Mouse (Mus musculus): ENCODE results near the gene Eml4.

The Eml4 gene

GRCm38 (mm10) chr17:83340895-83341524, 9.7 kb upstream of the Eml4 start:
- no peak for DNase-seq (ENCODE audit: extremely low read depth, low read depth)

GRCm38 (mm10) chr17:83344226-83344625, 6.5 kb upstream of the Eml4 start:
- no peak for DNase-seq (ENCODE audit: extremely low read depth, low read depth)

DNA sequence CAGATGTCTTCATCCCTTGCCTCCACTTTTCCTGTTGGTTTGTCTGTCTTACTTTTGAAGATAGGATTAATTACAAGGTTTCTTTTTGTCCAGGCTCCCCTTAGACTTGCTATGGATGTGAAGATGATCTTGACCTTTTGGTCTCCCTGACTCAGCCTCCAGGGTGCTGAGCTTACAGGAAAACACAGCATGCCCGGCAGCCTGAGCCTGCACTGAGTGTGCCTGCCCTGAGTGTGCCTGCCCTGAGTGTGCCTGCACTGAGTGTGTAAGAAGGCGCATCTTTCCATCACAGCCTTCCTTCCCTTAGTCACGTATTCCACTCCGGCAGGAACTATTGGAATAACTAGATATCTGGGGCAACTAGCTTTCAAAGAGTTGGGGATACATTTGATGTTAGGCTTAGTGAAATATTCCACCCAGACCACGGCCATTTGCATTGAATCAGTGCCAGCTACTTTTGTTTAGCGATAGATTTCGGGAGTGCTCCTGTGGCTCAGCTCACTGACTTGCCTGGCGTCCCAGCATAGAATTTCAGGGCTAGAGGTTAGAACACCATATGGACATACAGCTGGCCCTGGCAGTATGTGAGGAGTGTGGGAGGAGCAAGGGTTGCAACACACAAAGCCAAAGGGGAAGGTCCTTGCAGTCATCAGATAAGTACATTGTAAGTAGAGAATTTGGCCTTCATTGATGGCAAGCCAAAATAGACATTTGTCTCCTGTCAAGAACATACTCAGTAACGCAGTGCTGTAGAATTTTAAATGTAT, 2.5 kb upstream of the Eml4 start:
- no peak for DNase-seq (ENCODE audit: extremely low read depth, low read depth)

GRCm38 (mm10) chr17:83351119-83351531, 394 bp downstream of the Eml4 start:
- DNase-seq (ENCODE audit: extremely low read depth, low read depth), result no peak

DNA sequence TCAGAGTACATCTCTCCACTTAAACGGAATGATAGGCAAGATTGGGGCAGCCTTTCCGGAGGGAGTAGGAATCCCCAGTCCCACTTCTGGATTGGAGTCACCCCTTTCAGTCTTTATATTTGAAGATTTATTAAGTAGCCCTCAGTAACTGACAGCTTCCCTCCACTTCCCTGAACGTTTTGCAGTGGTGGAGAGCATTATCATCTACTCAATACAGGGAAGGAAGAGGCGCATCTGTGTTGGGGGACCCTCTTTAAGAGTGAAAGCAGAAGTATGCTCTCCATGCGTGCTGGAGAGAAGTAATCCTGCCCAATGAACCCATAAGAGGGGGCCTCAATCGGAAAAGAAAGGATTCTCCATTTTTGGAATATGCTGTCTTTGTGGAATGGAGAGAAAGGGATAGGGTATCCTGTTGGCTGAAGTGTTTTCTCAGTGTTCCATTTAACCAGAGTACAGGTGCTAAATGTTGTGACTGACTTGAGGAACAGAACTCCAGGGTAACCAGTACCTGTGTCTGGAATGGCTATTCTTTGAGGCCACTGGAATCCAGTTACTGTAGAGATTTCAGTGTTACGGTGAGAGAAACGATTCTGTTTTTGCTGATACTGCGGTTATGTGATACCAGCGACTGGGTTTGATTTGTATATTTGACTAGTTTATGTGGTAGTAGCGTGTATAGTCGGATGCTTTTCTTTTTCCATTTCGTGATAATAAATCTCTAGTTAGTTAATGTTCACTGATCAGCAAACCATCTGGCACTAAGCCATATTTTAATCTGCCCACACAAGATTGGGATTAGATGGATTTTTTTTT, 1.1 kb downstream of the Eml4 start:
- DNase-seq (ENCODE audit: extremely low read depth, low read depth), result peak; percentile 79

DNA sequence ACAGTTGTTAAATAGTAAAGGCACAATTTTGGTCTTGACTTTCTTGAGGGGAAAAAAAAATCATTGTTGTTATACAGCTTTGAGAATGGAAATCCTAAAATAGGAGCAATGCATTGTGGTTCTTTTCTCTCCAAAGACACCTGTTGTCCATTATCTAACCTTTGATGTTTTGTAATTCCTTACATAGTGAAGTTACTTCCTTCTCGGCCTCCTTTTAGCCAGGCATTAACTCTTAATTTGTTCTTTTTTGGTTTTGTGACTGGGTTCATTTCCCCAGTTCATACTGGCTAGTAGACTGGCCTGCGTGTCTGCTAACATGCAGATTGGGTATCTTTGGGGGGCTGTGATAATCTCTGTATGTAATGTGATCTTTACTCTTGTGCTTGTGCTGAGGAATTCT, 1.7 kb downstream of the Eml4 start:
- DNase-seq (ENCODE audit: extremely low read depth, low read depth), result no peak

DNA sequence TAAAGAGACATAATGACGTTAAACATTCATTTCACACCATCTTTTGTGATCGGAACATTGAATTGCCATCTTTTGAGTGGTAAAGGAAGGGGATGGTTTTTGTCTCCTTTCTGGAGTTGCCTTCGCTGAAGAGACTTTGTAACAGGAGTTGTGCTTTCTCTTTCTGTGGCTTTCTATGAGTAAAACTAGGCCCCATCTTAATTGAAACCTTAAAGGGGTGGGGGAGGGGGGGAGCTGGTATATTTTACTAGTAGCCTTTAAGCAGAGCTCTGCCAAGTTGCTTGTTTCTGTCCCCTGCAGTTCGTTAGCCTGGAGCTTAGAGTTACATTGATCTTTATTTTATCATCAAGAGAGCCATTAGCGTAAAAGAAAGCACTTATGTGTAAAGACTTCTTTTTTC, 2.3 kb downstream of the Eml4 start:
- peak; percentile 29 for DNase-seq (ENCODE audit: extremely low read depth, low read depth)

DNA sequence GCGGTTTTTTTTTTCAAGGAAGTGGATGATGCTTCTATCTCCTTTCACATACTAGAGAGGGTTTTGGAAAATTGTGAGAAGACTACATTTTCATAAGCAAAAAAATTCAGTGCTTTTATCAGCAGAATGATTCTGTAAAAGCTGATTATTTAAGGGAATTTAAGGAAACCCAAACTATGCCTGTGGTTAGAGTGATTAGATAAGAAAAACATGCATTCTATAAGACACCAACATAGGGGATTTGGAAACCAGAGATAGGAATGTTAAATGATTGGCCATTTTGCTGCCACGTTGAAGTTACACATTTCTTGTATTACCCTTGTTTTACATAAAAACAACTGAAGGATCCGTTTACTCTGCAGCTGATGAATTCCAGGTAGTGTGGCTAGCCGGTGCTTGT, 2.7 kb downstream of the Eml4 start:
- peak; percentile 56 for DNase-seq (ENCODE audit: extremely low read depth, low read depth)

DNA sequence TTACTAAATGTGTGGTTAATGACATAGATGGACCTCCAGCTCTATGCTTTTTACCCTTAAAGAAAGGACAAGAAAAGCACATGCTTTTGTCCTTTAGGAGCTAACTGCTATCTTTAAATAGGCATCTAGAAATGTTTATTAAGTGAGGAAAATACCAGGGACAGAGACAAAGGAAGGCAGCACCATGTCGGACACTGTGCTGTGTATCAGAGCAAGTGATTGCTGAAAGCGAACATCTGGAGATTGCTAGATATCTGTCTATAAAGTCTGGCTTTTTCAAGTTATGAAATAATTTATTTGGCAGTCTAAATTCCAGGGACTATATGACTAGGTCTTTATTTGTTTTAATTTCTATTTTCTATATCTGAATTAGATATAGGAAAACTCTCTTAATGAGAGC, 4.8 kb downstream of the Eml4 start:
- DNase-seq (ENCODE audit: extremely low read depth, low read depth), result no peak

DNA sequence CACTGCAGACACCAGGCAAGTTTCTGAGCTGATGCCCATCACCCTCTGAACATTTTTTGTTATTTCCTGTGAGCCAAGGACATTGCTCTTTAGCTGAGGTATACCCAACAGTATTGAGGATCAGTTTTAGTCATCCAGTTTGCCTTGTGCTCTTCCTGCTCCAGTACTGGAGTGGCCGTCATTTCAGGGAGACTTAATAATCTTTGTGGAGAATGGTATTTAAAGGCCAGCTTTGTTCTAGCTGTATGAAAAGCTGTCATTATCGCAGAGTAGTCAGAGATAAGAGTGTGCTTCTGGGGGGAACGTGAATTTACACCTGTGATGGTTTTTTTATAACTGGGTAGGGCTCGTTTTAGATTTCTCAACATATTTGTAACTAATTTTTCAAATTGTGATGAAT, 9.2 kb downstream of the Eml4 start:
- DNase-seq (ENCODE audit: extremely low read depth, low read depth), result no peak

DNA sequence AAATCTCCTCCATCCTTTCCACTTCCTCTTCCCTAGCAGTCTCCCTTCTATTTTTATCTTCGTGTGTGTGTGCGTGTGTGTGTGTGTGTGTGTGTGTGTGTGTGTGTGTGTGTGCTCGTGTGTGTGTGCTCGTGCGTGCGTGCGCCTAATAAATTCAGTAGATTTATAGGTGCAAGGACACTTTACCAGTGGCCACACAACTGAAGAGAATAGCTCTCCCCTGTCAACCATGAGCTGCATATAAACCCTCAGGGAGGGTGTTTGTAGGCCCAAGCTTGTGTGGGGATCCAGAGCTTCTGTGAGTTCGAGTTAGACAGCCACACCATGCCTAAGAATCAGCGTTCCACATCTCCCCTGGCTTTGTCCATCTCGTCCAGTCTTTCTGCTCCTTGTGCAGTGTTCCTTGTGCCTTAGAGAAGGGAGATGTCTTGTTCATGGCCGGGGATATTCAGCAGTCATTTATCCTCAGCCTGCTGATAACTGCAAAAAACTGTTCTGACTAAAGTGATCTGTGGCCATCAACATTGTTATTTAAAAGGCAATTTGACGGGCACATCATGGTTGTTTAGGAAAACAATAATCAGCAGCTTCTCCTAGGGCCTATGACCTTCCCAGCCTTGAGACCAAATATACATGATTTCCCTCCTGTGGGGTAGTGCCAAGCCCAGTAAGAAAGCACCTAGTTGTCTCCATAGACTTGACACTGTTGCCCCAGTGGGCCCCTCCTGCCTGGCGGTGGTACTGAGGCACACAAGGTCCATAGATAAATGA, 10.2 kb downstream of the Eml4 start:
- DNase-seq (ENCODE audit: extremely low read depth, low read depth), result no peak

DNA sequence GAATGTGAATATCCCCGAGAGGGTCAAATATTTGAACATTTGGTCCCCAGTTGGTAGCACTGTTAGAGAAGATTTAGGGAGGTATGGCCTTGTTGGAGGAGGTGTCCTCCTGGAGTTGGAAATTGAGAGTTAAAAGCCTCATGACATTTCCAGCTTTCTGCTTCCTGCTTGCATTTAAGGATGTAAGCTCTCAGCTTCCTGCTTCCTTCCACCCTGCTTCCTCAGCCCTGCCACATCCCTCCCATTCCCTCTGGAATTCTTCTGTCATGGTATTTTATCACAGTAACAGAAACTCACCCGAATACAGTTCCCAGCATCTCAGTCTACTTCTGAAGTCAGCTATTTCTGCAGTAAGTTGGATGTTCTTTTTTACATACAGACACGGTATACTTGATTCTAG, 12.3 kb downstream of the Eml4 start:
- no peak for DNase-seq (ENCODE audit: extremely low read depth, low read depth)

GRCm38 (mm10) chr17:83364296-83364695, 13.6 kb downstream of the Eml4 start:
- no peak for DNase-seq (ENCODE audit: extremely low read depth, low read depth)

DNA sequence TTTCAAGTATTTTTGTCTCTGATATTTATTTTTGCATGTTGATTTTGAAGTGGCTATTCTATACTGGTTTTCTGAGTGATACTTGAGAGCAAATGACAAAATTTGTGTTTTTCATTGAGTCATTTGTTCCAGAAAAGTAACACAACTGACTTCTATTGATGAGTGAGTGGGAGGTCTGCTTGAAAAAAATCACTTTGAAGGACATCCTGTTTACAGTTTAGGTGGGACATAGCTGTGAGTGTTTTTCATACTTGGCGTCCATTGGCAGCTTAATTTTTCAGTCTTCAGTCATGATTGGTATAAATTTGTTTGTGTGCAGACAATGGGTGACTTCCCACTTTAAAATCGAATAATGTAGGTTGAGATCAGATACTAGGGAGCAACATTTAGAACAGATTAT, 14.4 kb downstream of the Eml4 start:
- DNase-seq (ENCODE audit: extremely low read depth, low read depth), result no peak

DNA sequence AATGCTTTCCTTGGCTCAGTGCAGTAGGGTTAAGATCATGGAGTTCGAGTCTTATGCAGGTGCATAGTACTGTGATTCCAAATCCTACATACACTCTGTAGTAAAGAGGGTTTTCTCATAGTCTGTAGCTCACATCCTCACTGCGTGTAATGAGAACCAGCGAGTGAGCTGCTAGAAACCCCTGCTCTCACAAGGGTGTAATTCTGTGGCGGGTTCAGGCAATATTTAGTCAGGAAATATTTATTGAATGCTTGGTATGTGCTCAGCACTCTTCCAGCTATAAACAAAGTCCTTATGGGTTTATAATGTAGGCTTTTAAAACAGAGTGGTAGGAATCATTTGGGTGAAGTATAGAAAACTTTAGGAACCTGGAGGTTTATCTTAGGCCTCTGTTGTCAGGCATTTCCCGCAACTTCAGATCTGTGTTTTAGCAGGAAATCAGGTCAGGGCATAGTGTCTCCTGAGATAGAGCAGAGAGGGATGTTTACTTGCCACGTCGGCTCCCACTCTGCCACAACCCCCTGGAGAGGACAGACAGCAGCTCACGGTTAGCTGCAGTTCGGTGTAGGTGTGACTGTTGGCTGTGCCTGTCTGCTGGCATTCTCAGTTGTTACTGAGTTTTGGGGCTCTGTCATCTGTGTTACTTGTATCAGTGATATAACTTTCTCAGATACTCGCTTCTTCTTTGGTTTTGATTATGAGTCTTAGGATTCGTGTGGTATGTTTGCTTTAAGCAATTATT, 15.1 kb downstream of the Eml4 start:
- no peak for DNase-seq (ENCODE audit: extremely low read depth, low read depth)

DNA sequence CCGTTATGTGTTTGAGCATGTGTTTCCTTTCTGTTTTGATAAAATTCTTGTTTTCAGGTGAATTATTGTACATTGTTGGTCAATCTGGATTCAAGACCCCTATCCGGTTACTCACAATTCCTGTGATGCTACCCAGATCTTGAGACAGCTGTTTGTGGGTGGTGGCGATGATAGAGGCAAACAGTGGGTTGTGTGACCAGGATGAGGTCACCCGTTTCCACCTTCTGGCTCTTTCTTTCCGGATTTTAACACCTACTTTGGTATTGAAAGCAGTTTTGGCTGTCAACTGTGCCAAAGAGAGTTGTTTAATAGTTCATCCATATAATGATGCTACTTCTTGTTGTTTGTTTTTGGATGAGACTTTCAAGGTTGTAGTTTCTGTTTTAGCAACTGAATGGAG, 16.7 kb downstream of the Eml4 start:
- no peak for DNase-seq (ENCODE audit: extremely low read depth, low read depth)

DNA sequence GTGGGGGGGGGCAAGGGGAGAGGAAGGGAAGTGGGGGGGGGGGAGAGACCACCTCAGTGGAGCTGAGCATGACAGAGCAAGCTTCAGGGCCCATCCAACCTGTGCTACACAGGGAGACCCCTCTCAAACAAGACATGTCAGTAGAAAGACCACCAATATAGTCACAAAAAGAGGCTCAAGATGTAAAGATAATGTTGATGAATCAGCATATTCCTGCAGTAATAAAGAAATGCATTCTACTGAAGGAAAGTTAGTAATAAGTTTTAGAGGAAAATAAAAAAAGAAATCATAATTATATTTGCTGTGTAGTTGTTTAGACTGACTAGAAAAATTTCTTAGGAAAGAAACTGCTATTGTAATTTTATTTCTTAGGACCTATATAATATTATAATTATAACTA, 23.4 kb downstream of the Eml4 start:
- DNase-seq (ENCODE audit: extremely low read depth, low read depth), result no peak

DNA sequence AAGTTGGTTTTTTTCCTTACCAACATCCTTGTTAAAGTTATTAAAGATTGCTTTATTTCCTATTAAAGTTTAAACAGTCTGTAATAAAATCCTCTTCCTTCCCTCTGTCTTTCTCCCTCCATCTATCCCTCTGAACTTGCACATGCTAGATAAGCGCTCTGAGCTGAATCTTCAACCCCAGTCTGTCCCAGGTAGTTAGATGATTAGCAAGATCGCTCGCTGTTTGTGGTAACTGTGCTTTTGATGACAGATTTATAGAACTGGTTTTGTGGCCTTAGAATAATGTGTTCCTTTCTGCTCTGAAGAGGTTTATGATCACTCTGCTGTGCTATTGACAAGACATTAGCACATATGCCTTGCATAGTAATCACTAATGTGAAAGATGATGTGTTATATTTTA, 25.1 kb downstream of the Eml4 start:
- no peak for DNase-seq (ENCODE audit: extremely low read depth, low read depth)

- no peak for DNase-seq (ENCODE audit: extremely low read depth, low read depth)
Observed at GRCm38 (mm10) chr17:83376801-83377200, 26.1 kb downstream of the Eml4 start.

- no peak for DNase-seq (ENCODE audit: extremely low read depth, low read depth)
Observed at GRCm38 (mm10) chr17:83377755-83378443, 27.2 kb downstream of the Eml4 start.

GRCm38 (mm10) chr17:83378444-83378762, 27.7 kb downstream of the Eml4 start:
- no peak for DNase-seq (ENCODE audit: extremely low read depth, low read depth)

Measured in MEL-GATA-1-ER (cell line).